Mouse (Mus musculus) megakaryocyte-erythroid progenitor cell, adult 5-6 weeks (primary cell): ENCODE data around the gene Ddx18. TPM values are rescaled to one million over a fixed set of nuclear protein-coding genes. Genes with fewer than 3 reads are reported as not detected.

Experiments used
- ATAC-seq: replicated peaks from 2 replicates; pipeline ENCODE4 v1.8.0; 2016; ENCODE audit warnings: mild to moderate bottlenecking, inconsistent platforms; ENCODE audit not compliant: severe bottlenecking, poor library complexity, low FRiP score, low TSS enrichment
- total RNA-seq, 2 experiments: library from RNA; stranded (forward) in 1 of 2; stranded (reverse) in 1 of 2; fragments of 200-1000, 215-1000 nt in 1 of 2; fragments of >200 nt in 1 of 2; fragmentation: Nextera tagmentation in 1 of 2; gene quantifications; 2 replicates each; pipeline ENCODE4 v1.2.3; 2014 to 2017

Gene Ddx18
- total RNA-seq, 2 experiments from 2014 or later: 133 to 178 TPM

GRCm38 (mm10) chr1:121529286-121529685 lies 38.5 kb downstream of the Ddx18 start:
- ATAC-seq: no peak

- no peak; the same call in 1 of the 2 replicates for ATAC-seq
Measured at GRCm38 (mm10) chr1:121528399-121528720, 39.4 kb downstream of the Ddx18 start, which contains the start of gene Htr5b. TSS of gene Htr5b (minus strand) at chr1:121528465.

GRCm38 (mm10) chr1:121527600-121528398 lies 40.0 kb downstream of the Ddx18 start:
- peak; percentile 47 for ATAC-seq

- ATAC-seq: no peak
Measured at GRCm38 (mm10) chr1:121527061-121527460, 40.7 kb downstream of the Ddx18 start.

GRCm38 (mm10) chr1:121518609-121519008 lies 49.2 kb downstream of the Ddx18 start:
- no peak for ATAC-seq

- no peak for ATAC-seq
Measured at GRCm38 (mm10) chr1:121511966-121512365, 55.8 kb downstream of the Ddx18 start.

- ATAC-seq: no peak
Measured at GRCm38 (mm10) chr1:121511186-121511585, 56.6 kb downstream of the Ddx18 start.

GRCm38 (mm10) chr1:121510420-121511140 lies 57.2 kb downstream of the Ddx18 start:
- no peak for ATAC-seq

GRCm38 (mm10) chr1:121508729-121509128 lies 59.1 kb downstream of the Ddx18 start:
- no peak for ATAC-seq

Other genes with a start within 250 kb of the Ddx18 start
- 18.0 and 23.7 TPM in 2 replicates for gene Insig2, start 235.4 kb downstream of the Ddx18 start, total RNA-seq (2014; fragmentation: Nextera tagmentation)
- gene Insig2, start 235.4 kb downstream of the Ddx18 start, total RNA-seq (2017): 11.0 and 20.4 TPM in 2 replicates
- 7.9 and 14.3 TPM in 2 replicates for gene Ccdc93, start 136.9 kb downstream of the Ddx18 start, total RNA-seq (2014; fragmentation: Nextera tagmentation)
- gene Ccdc93, start 136.9 kb downstream of the Ddx18 start, total RNA-seq (2017): 14.1 and 16.3 TPM in 2 replicates
- not detected in 2 replicates for gene Htr5b, start 39.5 kb downstream of the Ddx18 start, total RNA-seq (2014; fragmentation: Nextera tagmentation)
- gene Htr5b, start 39.5 kb downstream of the Ddx18 start, total RNA-seq (2017): not detected in 2 replicates